10 mouse cellular contexts compared by ENCODE assay signal in genomic region chr13:45809777-45810410, GRCm38 (mm10).
DNase-seq lines count a peak whose midpoint lies in the region; ATAC-seq and TF ChIP-seq lines count a peak whose summit lies in the region.
"Had no signal": no experiment of that assay in that cellular context is flagged by ENCODE, and none has a peak within 500 bp of the region (broad histone marks: within the 10 kb centered on the region; RNA-seq: fewer than 3 reads in every experiment).

No protein-coding gene starts in this region.

- no peak for TF ChIP-seq CTCF in lung, adult 2 months (IDR thresholded peaks at IDR 0.05; ENCODE audit: insufficient read depth, low read length)
- no peak for TF ChIP-seq CTCF in intestine, postnatal 0 days (IDR thresholded peaks at IDR 0.05; ENCODE audit: low read depth)

- 30% methylated on average over 16 of the region's 16 CpGs for WGBS in heart, embryonic 15.5 days
- WGBS in lung, adult 2 months = 54% methylated on average over 16 of the region's 16 CpGs
- 49% methylated on average over 16 of the region's 16 CpGs for WGBS in intestine, postnatal 0 days

- intact Hi-C loops in heart, postnatal 14 days (cut with DNase I) = loop anchor here (5.0 to 10.0 kb wide), 3 partner anchors 178 to 355 kb away; no protein-coding TSS in a partner anchor

- H3K27ac ChIP-seq in heart, embryonic 15.5 days = 0 out of 2 replicates have a peak overlapping the region, but pooled peaks have one; percentile 5
- no peak overlapping the region for H3K27ac ChIP-seq in intestine, postnatal 0 days (ENCODE audit: low read depth, low read length)

- peak overlapping the region; percentile 42; the same call in 1 of the 2 replicates for H3K9ac ChIP-seq in heart, embryonic 15.5 days
- H3K9ac ChIP-seq in intestine, postnatal 0 days (ENCODE audit: low read depth, low read length) = no peak overlapping the region

- no peaks in the 10 kb centered on the region for H3K27me3 ChIP-seq in heart, embryonic 15.5 days
- no peaks in the 10 kb centered on the region for H3K27me3 ChIP-seq in intestine, postnatal 0 days (replicated peaks; ENCODE audit: control insufficient read depth, insufficient read depth, low read length)

- peaks cover 21% of the 10 kb centered on the region for H3K4me1 ChIP-seq in heart, embryonic 15.5 days (replicated peaks)
- peaks cover 3% of the 10 kb centered on the region; the same call in 1 of the 2 replicates for H3K4me1 ChIP-seq in lung, adult 2 months (ENCODE audit: control insufficient read depth, insufficient read depth, low read length)
- no peaks in the 10 kb centered on the region for H3K4me1 ChIP-seq in intestine, postnatal 0 days (replicated peaks; ENCODE audit: control insufficient read depth, insufficient read depth, low read length)

- no peaks in the 10 kb centered on the region for H3K9me3 ChIP-seq in heart, embryonic 15.5 days (replicated peaks)
- no peaks in the 10 kb centered on the region for H3K9me3 ChIP-seq in intestine, postnatal 0 days (ENCODE audit: control insufficient read depth)

- ATAC-seq in heart, embryonic 15.5 days (replicated peaks; ENCODE audit: insufficient number of reproducible peaks, insufficient read depth, low FRiP score, low read depth) = no peak
- ATAC-seq in intestine, postnatal 0 days = no peak
- ATAC-seq in activated CD4-positive, CD25-positive, alpha-beta regulatory T cell, adult 4 months = no peak

- TF ChIP-seq POLR2A in lung, adult 2 months (IDR thresholded peaks at IDR 0.05; ENCODE audit: borderline replicate concordance, extremely low read depth, low read depth, low read length) = no peak

- peak overlapping the region; percentile 44 for H3K4me2 ChIP-seq in heart, embryonic 15.5 days
- peak overlapping the region; percentile 17; the same call in 1 of the 2 replicates for H3K4me2 ChIP-seq in intestine, postnatal 0 days (replicated peaks; ENCODE audit: low read depth)

- no peak for DNase-seq in heart, postnatal 14 days
- peak; percentile 20 for DNase-seq in lung, postnatal 10 days
- no peak for DNase-seq in lung, adult 2 months
- DNase-seq in embryo, embryonic 10.5 days (ENCODE audit: low spot score) = peak; percentile 58
- no peak for DNase-seq in right cerebral cortex, postnatal 4 days
- DNase-seq: cerebellum, adult 11-12 months; gastrocnemius, postnatal 25 days had no signal

- H3K36me3 ChIP-seq in heart, embryonic 15.5 days = no peaks in the 10 kb centered on the region
- H3K36me3 ChIP-seq in intestine, postnatal 0 days (ENCODE audit: control insufficient read depth, insufficient read depth) = no peaks in the 10 kb centered on the region

- peak overlapping the region; percentile 10 for H3K4me3 ChIP-seq in heart, embryonic 15.5 days
- H3K4me3 ChIP-seq in lung, adult 2 months (replicated peaks; ENCODE audit: extremely low read depth, low read depth, low read length) = no peak overlapping the region
- no peak overlapping the region for H3K4me3 ChIP-seq in intestine, postnatal 0 days (ENCODE audit: low read depth, low read length)

Comparison
In these comparisons a context has a peak if more than half of its experiments do, and no peak if none do; other contexts are left out.
1. DNase-seq: peak in lung, postnatal 10 days (single experiment) and embryo, embryonic 10.5 days (single experiment); none in heart, postnatal 14 days (0 of 2), lung, adult 2 months (single experiment) and right cerebral cortex, postnatal 4 days (single experiment).